Mouse (Mus musculus): ENCODE measurements around the gene Neu1. TPM values are rescaled to one million over a fixed set of nuclear protein-coding genes. Genes with fewer than 3 reads are reported as not detected.
A peak's percentile ranks its signal among the peaks of the same experiment; 100 is the strongest.

Neu1 gene
- 17.1 and 19.8 TPM in 2 replicates for polyA plus RNA-seq (2015; fragmentation: Nextera tagmentation; extraction: Ambion mirVana)

DNA sequence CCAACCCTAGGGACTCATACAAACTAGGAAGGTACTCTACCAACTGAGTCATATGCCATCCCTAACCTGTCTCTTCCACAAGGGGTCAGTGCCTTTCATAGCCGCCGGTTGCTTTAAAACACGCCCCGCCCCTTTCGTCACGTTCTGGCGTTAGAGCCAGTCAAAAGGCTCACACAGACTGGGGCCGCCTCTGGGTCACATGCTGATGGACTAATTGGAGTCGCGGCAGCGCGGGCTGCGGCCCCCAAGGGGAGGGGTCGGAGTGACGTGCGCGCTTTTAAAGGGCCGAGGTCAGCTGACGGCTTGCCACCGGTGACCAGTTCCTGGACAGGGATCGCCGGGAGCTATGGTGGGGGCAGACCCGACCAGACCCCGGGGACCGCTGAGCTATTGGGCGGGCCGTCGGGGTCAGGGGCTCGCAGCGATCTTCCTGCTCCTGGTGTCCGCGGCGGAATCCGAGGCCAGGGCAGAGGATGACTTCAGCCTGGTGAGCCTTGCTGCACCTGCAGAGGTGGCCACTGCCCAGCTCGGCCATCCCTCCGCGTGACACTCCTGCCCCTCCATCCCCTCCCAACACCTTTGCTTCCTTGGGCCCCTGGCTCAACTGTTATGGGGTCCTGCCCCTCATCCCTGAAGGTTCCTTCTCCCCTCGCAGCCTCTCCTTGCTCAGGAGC is at the start of gene Neu1:
TSS of gene Neu1 (plus strand) at position 193 of the 674 bp plus-strand sequence.
- Histone ChIP-seq H3K9me3 (replicated peaks) (no peaks in the 10 kb centered on the region), H3K36me3 (replicated peaks) (0 out of 2 replicates have a peak, but pooled peaks cover 4% of the 10 kb centered on the region), H3K9ac (peak within 1 kb of the TSS; percentile 63), H3K27me3 (no peaks in the 10 kb centered on the region), H3K27ac (replicated peaks) (peak within 1 kb of the TSS; percentile 59), H3K4me3 (replicated peaks) (peak within 1 kb of the TSS; percentile 69), H3K4me2 (peak within 1 kb of the TSS; percentile 95), H3K4me1 (replicated peaks) (peaks cover 37% of the 10 kb centered on the region)
- peak; percentile 92 for ATAC-seq (ENCODE audit: insufficient read depth)
- WGBS (ENCODE audit: insufficient replicate concordance), result under 1% methylated on average over 38 of the region's 38 CpGs

DNA sequence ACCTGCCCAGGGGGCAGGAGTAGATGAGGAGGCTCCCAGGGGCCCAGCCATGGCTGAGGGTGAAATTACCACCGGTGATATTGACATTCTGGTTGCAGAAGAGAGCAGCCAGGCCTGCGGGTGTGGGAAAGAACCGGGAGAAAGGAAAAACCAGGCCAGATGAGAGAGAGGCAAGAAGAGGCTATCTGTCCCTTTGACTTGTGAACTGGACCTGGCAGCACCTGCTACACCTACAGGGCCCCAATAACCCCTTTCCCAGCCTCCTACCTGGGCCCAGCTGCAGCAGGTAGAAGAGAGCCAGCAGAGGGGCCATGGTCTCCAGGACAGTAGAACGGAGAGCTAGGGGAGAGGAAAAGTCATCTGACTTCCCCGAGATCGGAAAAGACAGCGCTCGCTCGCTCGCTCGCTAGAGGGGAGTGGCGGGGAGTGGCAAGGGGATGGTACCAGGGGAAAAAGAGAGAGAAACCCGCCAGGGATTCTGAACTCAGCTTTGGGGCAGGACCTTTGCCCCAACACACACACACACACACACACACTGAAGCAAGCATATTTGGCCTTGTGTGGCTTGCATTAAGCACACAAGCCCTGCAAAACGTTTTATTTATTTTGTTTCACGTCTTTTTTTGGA is 49.3 kb upstream of the Neu1 start, which contains the start of gene Gm20547:
TSS of gene Gm20547 (minus strand) at position 360 of the 628 bp plus-strand sequence.
- ATAC-seq (ENCODE audit: insufficient read depth), result peak; percentile 43; the same call in 1 of the 2 replicates
- Histone ChIP-seq H3K9ac (no peak within 1 kb of the TSS; the same call in 1 of the 2 replicates), H3K9me3 (replicated peaks) (no peaks in the 10 kb centered on the region)

GRCm38 (mm10) chr17:34883332-34883731 is 47.7 kb upstream of the Neu1 start:
- no peaks in the 10 kb centered on the region for H3K36me3 ChIP-seq (replicated peaks)
- H3K4me3 ChIP-seq (replicated peaks), result no peak overlapping the region
- H3K9ac ChIP-seq, result no peak overlapping the region
- H3K4me2 ChIP-seq, result no peak overlapping the region
- no peaks in the 10 kb centered on the region for H3K27me3 ChIP-seq
- H3K9me3 ChIP-seq (replicated peaks), result no peaks in the 10 kb centered on the region
- H3K27ac ChIP-seq (replicated peaks), result no peak overlapping the region
- H3K4me1 ChIP-seq (replicated peaks), result peaks cover 33% of the 10 kb centered on the region
- ATAC-seq (ENCODE audit: insufficient read depth), result no peak
- WGBS (ENCODE audit: insufficient replicate concordance), result 39% methylated on average over 3 of the region's 3 CpGs

More for the DNA sequence above, 49.3 kb upstream of the Neu1 start, which contains the start of gene Gm20547:
- Histone ChIP-seq H3K36me3 (replicated peaks) (no peaks in the 10 kb centered on the region), H3K4me1 (replicated peaks) (peaks cover 33% of the 10 kb centered on the region), H3K27me3 (no peaks in the 10 kb centered on the region), H3K27ac (replicated peaks) (peak within 1 kb of the TSS; percentile 39), H3K4me3 (replicated peaks) (peak within 1 kb of the TSS; percentile 42), H3K4me2 (peak within 1 kb of the TSS; percentile 57)
- WGBS (ENCODE audit: insufficient replicate concordance), result 11% methylated on average over 15 of the region's 15 CpGs

DNA sequence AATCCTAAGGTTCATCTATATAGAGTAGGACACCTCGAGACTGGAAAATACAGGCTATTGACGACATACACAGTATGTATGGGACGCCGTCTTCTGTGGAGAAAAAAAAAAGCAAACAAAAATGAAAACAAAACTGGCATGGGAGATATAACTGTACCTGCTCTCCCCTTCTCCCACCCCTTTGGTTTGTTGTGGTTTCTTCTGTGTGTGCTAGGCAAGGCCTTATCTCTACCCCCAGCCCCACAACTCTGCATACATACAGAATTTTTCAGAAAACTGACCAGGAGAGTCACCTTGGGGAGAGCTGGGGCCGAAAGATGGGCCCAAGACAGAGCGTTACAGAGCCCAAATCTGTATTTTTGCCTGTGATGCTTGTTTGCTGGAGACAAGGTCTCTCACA is 46.3 kb upstream of the Neu1 start:
- Histone ChIP-seq H3K4me1 (replicated peaks) (peaks cover 32% of the 10 kb centered on the region), H3K36me3 (replicated peaks) (no peaks in the 10 kb centered on the region), H3K9ac (no peak overlapping the region), H3K4me3 (replicated peaks) (no peak overlapping the region), H3K27ac (replicated peaks) (no peak overlapping the region), H3K27me3 (no peaks in the 10 kb centered on the region), H3K4me2 (no peak overlapping the region), H3K9me3 (replicated peaks) (no peaks in the 10 kb centered on the region)
- WGBS (ENCODE audit: insufficient replicate concordance), result 27% methylated on average over 6 of the region's 6 CpGs
- ATAC-seq (ENCODE audit: insufficient read depth), result no peak

DNA sequence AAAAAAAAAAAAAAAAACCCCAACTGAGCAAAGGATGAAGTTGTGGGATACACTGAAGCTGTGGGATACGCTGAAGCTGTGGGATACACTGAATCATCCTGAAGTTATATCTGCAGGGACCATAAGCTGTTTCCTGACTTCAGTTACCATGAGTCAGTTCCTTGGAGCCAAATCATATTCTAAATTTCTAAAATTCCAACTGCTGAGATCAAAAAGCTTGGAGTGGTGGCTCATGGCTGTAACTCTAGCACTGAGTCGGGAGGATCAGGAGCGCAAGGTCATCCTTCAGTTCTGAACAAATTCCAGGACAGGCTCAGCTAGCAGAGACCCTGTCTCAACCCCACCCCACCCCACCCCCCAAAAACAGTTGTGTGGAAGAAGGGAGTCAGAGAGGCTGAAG is 45.4 kb upstream of the Neu1 start:
- 73% methylated on average over 3 of the region's 3 CpGs for WGBS (ENCODE audit: insufficient replicate concordance)
- H3K9me3 ChIP-seq (replicated peaks), result no peaks in the 10 kb centered on the region
- no peak for ATAC-seq (ENCODE audit: insufficient read depth)
- H3K4me2 ChIP-seq, result no peak overlapping the region
- no peaks in the 10 kb centered on the region for H3K27me3 ChIP-seq
- H3K36me3 ChIP-seq (replicated peaks), result no peaks in the 10 kb centered on the region
- H3K4me1 ChIP-seq (replicated peaks), result peaks cover 30% of the 10 kb centered on the region
- H3K27ac ChIP-seq (replicated peaks), result no peak overlapping the region
- H3K9ac ChIP-seq, result no peak overlapping the region
- no peak overlapping the region for H3K4me3 ChIP-seq (replicated peaks)

DNA sequence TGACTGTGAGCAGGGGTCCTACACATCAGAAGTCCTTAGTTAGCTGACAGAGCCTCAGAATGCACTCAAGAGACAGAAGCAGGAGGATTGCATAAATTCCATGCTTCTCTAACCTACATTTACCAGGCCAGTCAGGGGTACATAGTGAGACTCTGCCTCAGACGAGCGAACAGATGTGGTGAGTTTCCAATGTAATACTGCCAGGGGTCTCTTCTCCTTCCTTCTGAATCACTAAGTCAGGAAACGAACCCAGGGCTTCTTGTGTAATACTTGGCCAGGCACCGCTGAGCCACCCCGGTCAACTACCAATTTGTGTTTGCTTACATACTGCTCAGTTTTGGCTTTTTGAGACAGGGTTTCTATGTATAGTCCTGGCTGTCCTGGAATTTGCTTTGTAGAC is 43.1 kb upstream of the Neu1 start:
- Histone ChIP-seq H3K4me2 (no peak overlapping the region), H3K36me3 (replicated peaks) (no peaks in the 10 kb centered on the region), H3K9me3 (replicated peaks) (no peaks in the 10 kb centered on the region), H3K9ac (no peak overlapping the region), H3K27ac (replicated peaks) (no peak overlapping the region), H3K4me3 (replicated peaks) (no peak overlapping the region), H3K27me3 (no peaks in the 10 kb centered on the region), H3K4me1 (replicated peaks) (peaks cover 26% of the 10 kb centered on the region)
- ATAC-seq (ENCODE audit: insufficient read depth), result no peak
- 59% methylated on average over 5 of the region's 5 CpGs for WGBS (ENCODE audit: insufficient replicate concordance)

DNA sequence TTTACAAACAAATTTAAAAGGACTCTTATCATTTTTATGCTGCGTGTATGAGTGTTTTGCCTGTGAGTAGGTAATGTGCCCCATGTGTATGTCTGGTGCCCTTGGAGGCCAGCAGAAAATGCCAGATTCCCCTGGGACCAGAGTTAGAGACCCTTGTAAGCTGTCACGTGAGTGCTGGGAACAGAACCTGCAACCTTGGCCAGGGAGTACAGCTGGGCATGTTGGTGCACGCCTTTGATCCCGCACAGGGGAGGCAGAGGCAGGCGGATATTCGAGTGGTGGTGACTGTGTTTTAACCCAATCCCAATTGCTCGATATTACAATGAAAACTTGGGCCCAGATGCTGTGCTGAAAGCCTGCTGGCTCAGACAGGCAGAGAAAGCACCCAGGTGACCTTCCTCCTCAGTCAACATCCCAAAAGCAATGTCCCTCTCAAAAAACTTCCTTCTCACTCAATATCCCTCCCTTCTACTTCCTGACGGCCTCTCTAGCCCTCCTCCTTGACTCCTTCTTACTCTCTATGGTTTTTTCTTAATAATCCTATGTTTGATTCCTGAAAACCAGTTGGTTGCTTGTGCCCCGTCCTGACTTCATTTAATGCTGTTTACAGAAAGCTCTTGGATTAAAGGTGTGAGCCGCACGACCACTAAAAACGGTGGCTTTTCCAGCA is 40.8 kb upstream of the Neu1 start:
- Histone ChIP-seq H3K4me2 (no peak overlapping the region), H3K27ac (replicated peaks) (no peak overlapping the region), H3K27me3 (no peaks in the 10 kb centered on the region), H3K4me3 (replicated peaks) (no peak overlapping the region), H3K36me3 (replicated peaks) (no peaks in the 10 kb centered on the region), H3K4me1 (replicated peaks) (peaks cover 35% of the 10 kb centered on the region), H3K9me3 (replicated peaks) (no peaks in the 10 kb centered on the region), H3K9ac (no peak overlapping the region)
- no peak for ATAC-seq (ENCODE audit: insufficient read depth)
- 70% methylated on average over 12 of the region's 12 CpGs for WGBS (ENCODE audit: insufficient replicate concordance)

DNA sequence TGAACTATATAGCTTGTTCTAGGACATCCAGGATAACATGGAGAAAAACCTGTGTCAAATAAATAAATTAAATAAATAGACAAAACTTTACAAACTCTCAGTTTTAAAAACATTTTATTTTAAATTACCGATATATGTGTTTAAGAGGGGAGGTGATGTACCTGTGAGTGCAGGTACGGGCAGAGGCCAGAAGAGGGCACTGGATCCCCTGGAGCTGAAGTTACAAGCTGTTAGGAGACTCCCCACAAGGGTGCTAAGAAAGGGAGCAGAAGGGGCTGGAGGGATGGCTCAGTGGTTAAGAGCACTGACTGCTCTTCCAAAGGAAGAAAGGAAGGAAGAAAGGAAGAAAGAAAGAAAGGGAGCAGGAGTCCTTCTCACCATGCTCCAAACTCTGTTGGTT is 39.7 kb upstream of the Neu1 start:
- 84% methylated on average over 2 of the region's 2 CpGs for WGBS (ENCODE audit: insufficient replicate concordance)
- ATAC-seq (ENCODE audit: insufficient read depth), result no peak
- H3K27me3 ChIP-seq, result no peaks in the 10 kb centered on the region
- no peak overlapping the region for H3K27ac ChIP-seq (replicated peaks)
- no peaks in the 10 kb centered on the region for H3K9me3 ChIP-seq (replicated peaks)
- 0 out of 2 replicates have a peak, but pooled peaks cover 6% of the 10 kb centered on the region for H3K36me3 ChIP-seq (replicated peaks)
- no peak overlapping the region for H3K4me2 ChIP-seq
- H3K9ac ChIP-seq, result no peak overlapping the region
- H3K4me3 ChIP-seq (replicated peaks), result no peak overlapping the region
- H3K4me1 ChIP-seq (replicated peaks), result peaks cover 38% of the 10 kb centered on the region

DNA sequence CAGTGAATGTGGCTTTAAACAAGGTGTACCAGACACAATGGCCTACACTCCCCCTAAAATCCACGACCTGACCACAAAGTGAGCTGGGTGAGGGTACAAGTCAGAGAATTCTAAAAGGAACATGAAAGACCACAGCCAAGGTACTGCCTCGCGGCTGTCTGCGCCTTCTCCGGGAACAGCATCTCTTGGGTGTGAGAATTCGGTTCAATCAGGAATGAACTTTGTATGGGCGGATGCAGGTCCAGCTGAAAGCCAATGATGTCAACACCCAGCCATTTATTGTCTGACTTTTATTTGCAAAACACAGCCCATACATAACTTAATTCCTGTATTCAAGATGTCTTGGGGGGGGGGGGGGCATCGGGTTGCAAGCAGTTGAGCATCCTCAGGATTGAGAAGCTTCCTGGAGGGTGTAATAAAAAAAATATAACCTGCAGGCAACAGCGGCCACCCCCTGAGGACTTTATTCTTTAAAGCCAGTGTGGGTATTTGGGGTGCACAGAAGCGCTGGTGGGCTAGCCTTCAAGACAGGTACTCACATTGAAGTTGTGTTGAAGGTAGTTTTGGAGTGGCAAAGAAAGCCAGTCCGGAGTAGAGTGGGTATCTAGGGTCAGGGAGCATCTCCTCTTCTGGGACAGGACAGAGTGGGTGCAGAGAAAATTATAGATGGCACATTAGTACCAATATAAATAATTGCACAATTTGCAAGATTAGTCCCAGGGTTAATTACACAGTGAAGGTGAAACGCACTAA is 37.8 kb upstream of the Neu1 start:
- Histone ChIP-seq H3K9me3 (replicated peaks) (no peaks in the 10 kb centered on the region), H3K4me3 (replicated peaks) (peak overlapping the region; percentile 73; the same call in 1 of the 2 replicates), H3K4me2 (peak overlapping the region; percentile 98), H3K36me3 (replicated peaks) (0 out of 2 replicates have a peak, but pooled peaks cover 7% of the 10 kb centered on the region), H3K9ac (peak overlapping the region; percentile 72; the same call in 1 of the 2 replicates), H3K4me1 (replicated peaks) (peaks cover 56% of the 10 kb centered on the region), H3K27ac (replicated peaks) (peak overlapping the region; percentile 84), H3K27me3 (no peaks in the 10 kb centered on the region)
- ATAC-seq (ENCODE audit: insufficient read depth), result no peak
- WGBS (ENCODE audit: insufficient replicate concordance), result 78% methylated on average over 12 of the region's 12 CpGs

GRCm38 (mm10) chr17:34894074-34894597 is 36.9 kb upstream of the Neu1 start:
- ATAC-seq (ENCODE audit: insufficient read depth), result peak; percentile 84
- under 1% methylated on average over 50 of the region's 51 CpGs for WGBS (ENCODE audit: insufficient replicate concordance)
- H3K9me3 ChIP-seq (replicated peaks), result no peaks in the 10 kb centered on the region

More at GRCm38 (mm10) chr17:34894074-34894597, 36.9 kb upstream of the Neu1 start:
- H3K27me3 ChIP-seq, result no peaks in the 10 kb centered on the region
- 0 out of 2 replicates have a peak, but pooled peaks cover 7% of the 10 kb centered on the region for H3K36me3 ChIP-seq (replicated peaks)
- peaks cover 65% of the 10 kb centered on the region for H3K4me1 ChIP-seq (replicated peaks)
- H3K27ac ChIP-seq (replicated peaks), result peak overlapping the region; percentile 84
- peak overlapping the region; percentile 72 for H3K9ac ChIP-seq
- H3K4me3 ChIP-seq (replicated peaks), result peak overlapping the region; percentile 73
- peak overlapping the region; percentile 98 for H3K4me2 ChIP-seq

Measured in liver, embryonic 15.5 days (tissue).